Mouse (Mus musculus) MEL (cell line): ENCODE data around the gene Zfp764. TPM values are rescaled to one million over a fixed set of nuclear protein-coding genes. Genes with fewer than 3 reads are reported as not detected.

Experiments
- DNase-seq: peaks from one replicate; pipeline ENCODE4 v3.0.0; 2011; ENCODE audit warnings: low read depth, low spot score
- H3K27ac ChIP-seq: 2 replicates; pipeline ENCODE4 v1.5.1; 2012; ENCODE audit warnings: low read depth, mild to moderate bottlenecking, control low read depth, low read length, moderate library complexity; ENCODE audit not compliant: control insufficient read depth
- H3K27me3 ChIP-seq, 2 experiments: fragments of 150-350 bp in 1 of 2; sonication (generic) in 1 of 2; 2 replicates each; pipeline ENCODE4 v1.6.1; 2012; ENCODE audit warnings: low read length in 2 of 2, mild to moderate bottlenecking in 2 of 2, improper control_type of control experiment in 1 of 2, moderate library complexity in 1 of 2; ENCODE audit not compliant: insufficient read depth in 2 of 2, control insufficient read depth in 1 of 2
- H3K36me3 ChIP-seq, 2 experiments: 2 replicates each; pipeline ENCODE4 v1.6.1; 2012 to 2014; ENCODE audit warnings: low read length in 2 of 2, improper control_type of control experiment in 1 of 2, inconsistent platforms in 1 of 2, mild to moderate bottlenecking in 1 of 2; ENCODE audit not compliant: insufficient read depth in 2 of 2, control insufficient read depth in 1 of 2
- H3K4me1 ChIP-seq, 2 experiments: fragments of 150-350 bp in 1 of 2; sonication (generic) in 1 of 2; 2 replicates each; pipeline ENCODE4 v1.6.1; 2012; ENCODE audit warnings: low read length in 2 of 2, improper control_type of control experiment in 1 of 2, mild to moderate bottlenecking in 1 of 2; ENCODE audit not compliant: insufficient read depth in 2 of 2, control insufficient read depth in 1 of 2
- H3K4me3 ChIP-seq, 2 experiments: fragments of 150-350 bp in 1 of 2; sonication (generic) in 1 of 2; 2 replicates each; pipeline ENCODE4 v1.5.1; 2012; ENCODE audit warnings: low read depth in 2 of 2, low read length in 2 of 2, mild to moderate bottlenecking in 2 of 2, moderate library complexity in 2 of 2, control low read depth in 1 of 2, improper control_type of control experiment in 1 of 2; ENCODE audit not compliant: control insufficient read depth in 1 of 2, insufficient read depth in 1 of 2
- H3K79me2 ChIP-seq: 2 replicates; pipeline ENCODE4 v1.6.1; 2012; ENCODE audit warnings: mild to moderate bottlenecking, low read length, moderate library complexity; ENCODE audit not compliant: control insufficient read depth, poor library complexity, insufficient read depth
- H3K9ac ChIP-seq: 2 replicates; pipeline ENCODE4 v1.6.1; 2012; ENCODE audit warnings: low read depth, mild to moderate bottlenecking, control low read depth, low read length, moderate library complexity; ENCODE audit not compliant: control insufficient read depth, poor library complexity, severe bottlenecking
- H3K9me3 ChIP-seq: fragments of 150-350 bp; sonication (generic); replicated peaks from 2 replicates; pipeline ENCODE4 v1.6.1; 2012; ENCODE audit warnings: mild to moderate bottlenecking, low read length, improper control_type of control experiment, moderate library complexity; ENCODE audit not compliant: insufficient read depth
- CHD2 ChIP-seq: IDR thresholded peaks from 2 replicates; pipeline ENCODE4 v1.6.1; 2011; ENCODE audit warnings: low read length, improper control_type of control experiment
- CTCF ChIP-seq, 3 experiments: IDR thresholded peaks in 2 of 3; conservative IDR thresholded peaks in 1 of 3; 2 replicates each; pipeline ENCODE4 v1.5.1; 2011 to 2012; ENCODE audit warnings: low read length in 3 of 3, low read depth in 2 of 3, mild to moderate bottlenecking in 2 of 3, improper control_type of control experiment in 1 of 3, inconsistent platforms in 1 of 3, mixed read lengths in 1 of 3, moderate library complexity in 1 of 3; ENCODE audit not compliant: control insufficient read depth in 1 of 3, insufficient read depth in 1 of 3, poor library complexity in 1 of 3, severe bottlenecking in 1 of 3
- E2F4 ChIP-seq: IDR thresholded peaks from 2 replicates; pipeline ENCODE4 v1.6.1; 2011; ENCODE audit warnings: low read depth, low read length, improper control_type of control experiment, borderline replicate concordance
- ELF1 ChIP-seq: IDR thresholded peaks from 2 replicates; pipeline ENCODE4 v1.6.1; 2014; ENCODE audit warnings: low read depth, mild to moderate bottlenecking, inconsistent platforms, low read length, improper control_type of control experiment, moderate library complexity
- EP300 ChIP-seq, 2 experiments: IDR thresholded peaks; 2 replicates each; pipeline ENCODE4 v1.6.1; 2011; ENCODE audit warnings: improper control_type of control experiment in 2 of 2, low read length in 2 of 2, low read depth in 1 of 2, mild to moderate bottlenecking in 1 of 2
- ETS1 ChIP-seq: IDR thresholded peaks from 2 replicates; pipeline ENCODE4 v1.6.1; 2012; ENCODE audit warnings: low read depth, mild to moderate bottlenecking, inconsistent platforms, low read length, improper control_type of control experiment, moderate library complexity
- GABPA ChIP-seq: IDR thresholded peaks from 2 replicates; pipeline ENCODE4 v1.6.1; 2012; ENCODE audit warnings: low read depth, mild to moderate bottlenecking, inconsistent platforms, low read length, improper control_type of control experiment, moderate library complexity
- GATA1 ChIP-seq: IDR thresholded peaks from 2 replicates; pipeline ENCODE4 v1.6.1; 2011; ENCODE audit warnings: low read depth, low read length, improper control_type of control experiment
- HCFC1 ChIP-seq: IDR thresholded peaks from 2 replicates; pipeline ENCODE4 v1.6.1; 2012; ENCODE audit warnings: low read depth, mild to moderate bottlenecking, inconsistent platforms, low read length, improper control_type of control experiment, moderate library complexity
- MAFK ChIP-seq: IDR thresholded peaks from 2 replicates; pipeline ENCODE4 v1.6.1; 2011; ENCODE audit warnings: low read depth, mild to moderate bottlenecking, low read length, improper control_type of control experiment, borderline replicate concordance
- MAX ChIP-seq: IDR thresholded peaks from 2 replicates; pipeline ENCODE4 v1.6.1; 2011; ENCODE audit warnings: low read length, improper control_type of control experiment
- MAZ ChIP-seq: IDR thresholded peaks from 2 replicates; pipeline ENCODE4 v1.6.1; 2012; ENCODE audit warnings: low read depth, mild to moderate bottlenecking, inconsistent platforms, low read length, improper control_type of control experiment
- MXI1 ChIP-seq: IDR thresholded peaks from 2 replicates; pipeline ENCODE4 v1.6.1; 2011; ENCODE audit warnings: mild to moderate bottlenecking, low read depth, low read length, improper control_type of control experiment
- NELFE ChIP-seq: IDR thresholded peaks from 2 replicates; pipeline ENCODE4 v1.6.1; 2011; ENCODE audit warnings: low read depth, low read length, improper control_type of control experiment
- NRF1 ChIP-seq: IDR thresholded peaks from 2 replicates; pipeline ENCODE4 v1.6.1; 2014; ENCODE audit warnings: low read depth, mild to moderate bottlenecking, inconsistent platforms, low read length, improper control_type of control experiment, moderate library complexity; ENCODE audit not compliant: poor library complexity, insufficient read depth, severe bottlenecking
- RAD21 ChIP-seq: IDR thresholded peaks from 2 replicates; pipeline ENCODE4 v1.6.1; 2011; ENCODE audit warnings: mild to moderate bottlenecking, low read depth, low read length, improper control_type of control experiment
- RCOR1 ChIP-seq: IDR thresholded peaks from 2 replicates; pipeline ENCODE4 v1.6.1; 2012; ENCODE audit warnings: low read depth, mild to moderate bottlenecking, inconsistent platforms, low read length, improper control_type of control experiment
- SMC3 ChIP-seq: IDR thresholded peaks from 2 replicates; pipeline ENCODE4 v1.6.1; 2011; ENCODE audit warnings: low read depth, low read length, improper control_type of control experiment
- TAL1 ChIP-seq: IDR thresholded peaks from 2 replicates; pipeline ENCODE4 v1.6.1; 2012; ENCODE audit warnings: mild to moderate bottlenecking, inconsistent platforms, low read length, moderate library complexity, mixed read lengths
- TCF12 ChIP-seq: IDR thresholded peaks from 2 replicates; pipeline ENCODE4 v1.6.1; 2014; ENCODE audit warnings: low read depth, mild to moderate bottlenecking, inconsistent platforms, low read length, improper control_type of control experiment, moderate library complexity
- UBTF ChIP-seq: IDR thresholded peaks from 2 replicates; pipeline ENCODE4 v1.6.1; 2012; ENCODE audit warnings: low read depth, mild to moderate bottlenecking, inconsistent platforms, low read length, improper control_type of control experiment, moderate library complexity, borderline replicate concordance; ENCODE audit not compliant: insufficient read depth
- USF1 ChIP-seq: IDR thresholded peaks from 2 replicates; pipeline ENCODE4 v1.6.1; 2014; ENCODE audit warnings: low read depth, mild to moderate bottlenecking, inconsistent platforms, low read length, improper control_type of control experiment, moderate library complexity
- ZKSCAN1 ChIP-seq: IDR thresholded peaks from 2 replicates; pipeline ENCODE4 v1.6.1; 2012; ENCODE audit warnings: low read depth, mild to moderate bottlenecking, inconsistent platforms, low read length, improper control_type of control experiment, moderate library complexity
- ZNF384 ChIP-seq: IDR thresholded peaks from 2 replicates; pipeline ENCODE4 v1.6.1; 2012; ENCODE audit warnings: low read depth, mild to moderate bottlenecking, inconsistent platforms, low read length, improper control_type of control experiment
- polyA plus RNA-seq, 2 experiments: library from polyadenylated mRNA; stranded (reverse) in 1 of 2; unstranded in 1 of 2; fragments of >175 nt in 1 of 2; fragments of >200 nt in 1 of 2; gene quantifications; 2 replicates each; pipeline versions ENCODE4 v1.2.1 to v1.2.4; 2012; ENCODE audit warnings: low replicate concordance in 2 of 2, low read depth in 1 of 2; ENCODE audit not compliant: insufficient read length in 2 of 2, insufficient read depth in 1 of 2, missing spikeins in 1 of 2
- total RNA-seq: library from RNA; depleted of rRNA; stranded (reverse); fragments of 300-350 nt; gene quantifications from 2 replicates; pipeline ENCODE4 v1.2.3, GENCODE M21; 2012

Gene Zfp764
- total and polyA plus RNA-seq, 3 experiments, result 3.1 to 4.1 TPM; not detected in 1

GRCm38 (mm10) chr7:127358472-127358871 lies 48.1 kb downstream of the Zfp764 start:
- TF ChIP-seq ZKSCAN1, result no peak
- no peak for TF ChIP-seq MAFK
- TF ChIP-seq HCFC1, result no peak
- TF ChIP-seq RCOR1, result no peak
- no peak for TF ChIP-seq CTCF (IDR thresholded peaks at IDR 0.05 in 2 of 3, conservative IDR thresholded peaks at IDR 0.05 in 1 of 3; ENCODE audit: control insufficient read depth in 1 of 3, insufficient read depth in 1 of 3, low read depth in 2 of 3, low read length in 3 of 3, poor library complexity in 1 of 3, severe bottlenecking in 1 of 3)
- no peak for TF ChIP-seq E2F4
- TF ChIP-seq NRF1, result no peak
- no peak for TF ChIP-seq TAL1
- no peak for TF ChIP-seq RAD21
- TF ChIP-seq ETS1, result no peak
- TF ChIP-seq SMC3, result no peak
- TF ChIP-seq ELF1, result no peak
- no peak for TF ChIP-seq EP300 (IDR thresholded peaks at IDR 0.05; ENCODE audit: low read depth in 1 of 2, low read length in 2 of 2)
- TF ChIP-seq TCF12, result no peak
- no peak for TF ChIP-seq MAZ
- TF ChIP-seq UBTF, result no peak
- TF ChIP-seq USF1, result no peak
- no peak for TF ChIP-seq GATA1
- no peak for TF ChIP-seq MXI1
- no peaks in the 10 kb centered on the region for H3K9me3 ChIP-seq
- peaks cover 0 to 3% of the 10 kb centered on the region in 2 experiments; a peak in 1 of 4 replicates for H3K36me3 ChIP-seq

GRCm38 (mm10) chr7:127357871-127358270 lies 48.8 kb downstream of the Zfp764 start:
- Histone ChIP-seq H3K27me3 (peaks cover 0 to 1% of the 10 kb centered on the region in 2 experiments; a peak in 1 of 4 replicates), H3K9ac (no peak overlapping the region)
- TF ChIP-seq MAX, result no peak
- no peak for TF ChIP-seq GABPA
- TF ChIP-seq NELFE, result no peak
- TF ChIP-seq CHD2, result no peak
- TF ChIP-seq ZNF384, result no peak

More at GRCm38 (mm10) chr7:127358472-127358871, 48.1 kb downstream of the Zfp764 start:
- H3K79me2 ChIP-seq, result no peaks in the 10 kb centered on the region
- H3K27ac ChIP-seq, result no peak overlapping the region
- no peak for DNase-seq
- peaks cover 0 to 1% of the 10 kb centered on the region in 2 experiments; a peak in 1 of 4 replicates for H3K27me3 ChIP-seq
- H3K4me3 ChIP-seq, result no peak overlapping the region
- no peak overlapping the region for H3K9ac ChIP-seq
- H3K4me1 ChIP-seq, result 0 out of 4 replicates have a peak, but pooled peaks cover 0 to 2% of the 10 kb centered on the region in 2 experiments

More at GRCm38 (mm10) chr7:127357871-127358270, 48.8 kb downstream of the Zfp764 start:
- Histone ChIP-seq H3K4me3 (no peak overlapping the region), H3K79me2 (no peaks in the 10 kb centered on the region), H3K36me3 (peaks cover 0 to 3% of the 10 kb centered on the region in 2 experiments; a peak in 1 of 4 replicates), H3K9me3 (no peaks in the 10 kb centered on the region), H3K27ac (no peak overlapping the region), H3K4me1 (0 out of 4 replicates have a peak, but pooled peaks cover 0 to 2% of the 10 kb centered on the region in 2 experiments)
- DNase-seq, result no peak
